Mouse (Mus musculus): ENCODE measurements at regions not wholly inside any gene's neighbourhood (a gene's known extent, or its start where the extent isn't known, plus 50 kb on each side); places are given as distances from the start of the nearest gene placed in this dataset.

DNA sequence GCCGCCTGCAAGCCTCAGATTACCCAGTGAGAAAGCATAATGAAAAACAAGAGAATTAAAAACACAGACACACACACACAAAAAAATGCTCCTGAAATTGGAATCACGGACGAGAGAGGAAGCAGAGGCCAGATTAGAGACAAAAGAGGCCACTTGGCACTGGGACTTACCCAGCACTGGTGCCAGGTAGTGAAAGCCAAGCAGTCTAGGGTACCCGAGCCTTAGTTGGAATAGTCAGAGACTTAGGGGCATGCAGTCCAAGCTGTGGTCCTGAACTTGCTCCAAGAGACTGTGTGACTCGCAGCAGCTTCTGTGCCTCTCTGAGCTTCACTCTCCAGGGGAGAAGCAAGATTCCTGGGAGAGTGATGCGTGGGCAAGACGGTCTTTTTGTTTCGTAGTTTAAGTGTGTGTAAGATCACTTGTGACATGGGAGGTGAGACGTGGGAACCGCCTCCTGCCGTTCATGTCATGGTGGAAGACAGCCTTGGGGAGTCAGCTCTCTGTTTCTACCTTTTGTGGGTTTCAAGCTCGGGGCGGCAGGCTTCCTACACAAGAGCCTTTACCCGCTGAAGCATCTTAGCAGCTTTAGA is 420.8 kb downstream of the Ptpru start:
- TF ChIP-seq CTCF (IDR thresholded peaks at IDR 0.05; ENCODE audit: control insufficient read depth, insufficient read depth, insufficient replicate concordance, low read depth, low read length): no peak
- no peak for TF ChIP-seq POLR2A (IDR thresholded peaks at IDR 0.05; ENCODE audit: control insufficient read depth, low read depth, low read length)

Measured in testis, adult 2 months (tissue).